Mouse (Mus musculus): ENCODE results near the gene Pip5kl1.
A peak's percentile ranks its signal among the peaks of the same experiment; 100 is the strongest.

GRCm38 (mm10) chr2:32602600-32603054, 28.0 kb downstream of the Pip5kl1 start:
- TF ChIP-seq CTCF (IDR thresholded peaks at IDR 0.05; ENCODE audit: low read depth, low read length) (peak; percentile 98), TAL1 (conservative IDR thresholded peaks at IDR 0.05; ENCODE audit: low read depth, low read length) (no peak), GATA1 (IDR thresholded peaks at IDR 0.05; ENCODE audit: borderline replicate concordance, low read length) (no peak), GATA2 (IDR thresholded peaks at IDR 0.05; ENCODE audit: borderline replicate concordance, low read depth, low read length) (no peak)
